ENCODE assay signal across 17 mouse cellular contexts in genomic region chr9:118791231-118791630, GRCm38 (mm10).
DNase-seq lines count a peak whose midpoint lies in the region; ATAC-seq lines count a peak whose summit lies in the region.
"Had no signal": no experiment of that assay in that cellular context is flagged by ENCODE, and none has a peak within 500 bp of the region (broad histone marks: within the 10 kb centered on the region; RNA-seq: fewer than 3 reads in every experiment).

No protein-coding gene starts in this region.

- WGBS in neural tube, embryonic 12.5 days = 40% methylated on average over 3 of the region's 3 CpGs
- 37% methylated on average over 3 of the region's 3 CpGs for WGBS in hindbrain, embryonic 14.5 days
- 30% methylated on average over 3 of the region's 3 CpGs for WGBS in neural tube, embryonic 13.5 days

- H3K4me1 ChIP-seq in neural tube, embryonic 12.5 days = peaks cover 13% of the 10 kb centered on the region; the same call in 1 of the 2 replicates
- peaks cover 5% of the 10 kb centered on the region; the same call in 1 of the 2 replicates for H3K4me1 ChIP-seq in hindbrain, embryonic 14.5 days (replicated peaks; ENCODE audit: control insufficient read depth, insufficient read depth, low read length)
- H3K4me1 ChIP-seq in neural tube, embryonic 13.5 days (replicated peaks) = peaks cover 25% of the 10 kb centered on the region
- H3K4me1 ChIP-seq: liver, embryonic 15.5 days had no signal

- no peak overlapping the region for H3K9ac ChIP-seq in neural tube, embryonic 12.5 days
- no peak overlapping the region for H3K9ac ChIP-seq in hindbrain, embryonic 14.5 days
- no peak overlapping the region for H3K9ac ChIP-seq in neural tube, embryonic 13.5 days
- H3K9ac ChIP-seq: heart, embryonic 15.5 days; liver, embryonic 15.5 days had no signal

- no peaks in the 10 kb centered on the region for H3K9me3 ChIP-seq in neural tube, embryonic 12.5 days
- H3K9me3 ChIP-seq in hindbrain, embryonic 14.5 days (ENCODE audit: control insufficient read depth, low read length) = no peaks in the 10 kb centered on the region
- no peaks in the 10 kb centered on the region for H3K9me3 ChIP-seq in neural tube, embryonic 13.5 days
- H3K9me3 ChIP-seq: heart, embryonic 15.5 days; liver, embryonic 15.5 days had no signal

- no peaks in the 10 kb centered on the region for H3K27me3 ChIP-seq in neural tube, embryonic 12.5 days (replicated peaks)
- no peaks in the 10 kb centered on the region for H3K27me3 ChIP-seq in hindbrain, embryonic 14.5 days (ENCODE audit: control insufficient read depth, insufficient read depth, low read length)
- no peaks in the 10 kb centered on the region for H3K27me3 ChIP-seq in neural tube, embryonic 13.5 days
- H3K27me3 ChIP-seq: heart, embryonic 15.5 days; liver, embryonic 15.5 days had no signal

- no peaks in the 10 kb centered on the region for H3K36me3 ChIP-seq in neural tube, embryonic 12.5 days
- no peaks in the 10 kb centered on the region for H3K36me3 ChIP-seq in hindbrain, embryonic 14.5 days (replicated peaks; ENCODE audit: control insufficient read depth, insufficient read depth)
- H3K36me3 ChIP-seq in neural tube, embryonic 13.5 days = no peaks in the 10 kb centered on the region
- H3K36me3 ChIP-seq: heart, embryonic 15.5 days; liver, embryonic 15.5 days had no signal

- ATAC-seq in neural tube, embryonic 12.5 days (ENCODE audit: low FRiP score, low read depth) = peak; percentile 53; the same call in 1 of the 2 replicates
- ATAC-seq in hindbrain, embryonic 14.5 days (ENCODE audit: low FRiP score) = peak; percentile 69
- ATAC-seq in neural tube, embryonic 13.5 days (ENCODE audit: low read depth) = peak; percentile 71; the same call in 1 of the 2 replicates
- ATAC-seq: intestine, postnatal 0 days had no signal

- H3K4me3 ChIP-seq in neural tube, embryonic 12.5 days = no peak overlapping the region
- no peak overlapping the region for H3K4me3 ChIP-seq in hindbrain, embryonic 14.5 days (replicated peaks; ENCODE audit: low read length)
- no peak overlapping the region for H3K4me3 ChIP-seq in neural tube, embryonic 13.5 days
- H3K4me3 ChIP-seq: heart, embryonic 15.5 days; liver, embryonic 15.5 days had no signal

- DNase-seq in neural tube, embryonic 10.5 days (ENCODE audit: extremely low spot score, low spot score) = no peak
- peak; percentile 53 for DNase-seq in hindbrain, embryonic 14.5 days (ENCODE audit: low spot score)
- no peak for DNase-seq in adrenal gland, adult (ENCODE audit: inconsistent age in 2 of 2, low spot score in 1 of 2)
- DNase-seq in ovary, postnatal 36 days (ENCODE audit: low spot score) = no peak
- DNase-seq in cerebellum, postnatal 10 days = no peak
- DNase-seq: adrenal gland, postnatal 10 days; cerebellum, adult 11 months; cerebellum, postnatal 14 days; gastrocnemius, postnatal 36 days; thymus, adult 2 months had no signal

- no peak overlapping the region for H3K4me2 ChIP-seq in neural tube, embryonic 12.5 days (replicated peaks)
- H3K4me2 ChIP-seq in hindbrain, embryonic 14.5 days (replicated peaks) = no peak overlapping the region
- no peak overlapping the region for H3K4me2 ChIP-seq in neural tube, embryonic 13.5 days
- H3K4me2 ChIP-seq: heart, embryonic 15.5 days; liver, embryonic 15.5 days had no signal

- H3K27ac ChIP-seq in neural tube, embryonic 12.5 days = no peak overlapping the region
- peak overlapping the region; percentile 59 for H3K27ac ChIP-seq in hindbrain, embryonic 14.5 days
- peak overlapping the region; percentile 67 for H3K27ac ChIP-seq in neural tube, embryonic 13.5 days (replicated peaks)
- H3K27ac ChIP-seq: heart, embryonic 15.5 days; kidney, postnatal 0 days; liver, embryonic 15.5 days; macrophage had no signal
